Mouse (Mus musculus) ZHBTc4 (cell line): ENCODE results near the gene Tmem239.
"Not testable (repeated sequence)": the region's sequence is repeated elsewhere in the genome, so short reads cannot be mapped to it uniquely, and the experiment has no call there.

Experiments
- DNase-seq: peaks from one replicate; pipeline ENCODE4 v3.0.0-alpha.2; 2011; ENCODE audit warnings: low read depth, low spot score

Gene Tmem239

GRCm38 (mm10) chr2:130406178-130406577, at the start of gene Tmem239:
Gene Tmem239 (plus strand): TSS chr2:130406478.
- DNase-seq = no peak

- no peak for DNase-seq
These were observed 48.7 kb upstream of the Tmem239 start for GRCm38 (mm10) chr2:130357551-130357950.

- DNase-seq = no peak
These were observed 47.4 kb upstream of the Tmem239 start for GRCm38 (mm10) chr2:130358852-130359251.

GRCm38 (mm10) chr2:130362511-130363026, 43.7 kb upstream of the Tmem239 start:
- DNase-seq = peak; percentile 83

GRCm38 (mm10) chr2:130365211-130366094, 40.8 kb upstream of the Tmem239 start:
- peak; percentile 48 for DNase-seq

- no peak for DNase-seq
These were observed 38.9 kb upstream of the Tmem239 start for GRCm38 (mm10) chr2:130367386-130367785.

GRCm38 (mm10) chr2:130373026-130373425, 33.3 kb upstream of the Tmem239 start:
- DNase-seq = not testable (repeated sequence)

GRCm38 (mm10) chr2:130374951-130375350, 31.3 kb upstream of the Tmem239 start:
- DNase-seq = no peak

- no peak for DNase-seq
These were observed 23.1 kb upstream of the Tmem239 start for GRCm38 (mm10) chr2:130383205-130383604.

GRCm38 (mm10) chr2:130383895-130384294, 22.4 kb upstream of the Tmem239 start:
- no peak for DNase-seq

GRCm38 (mm10) chr2:130386212-130386611, 20.1 kb upstream of the Tmem239 start:
- DNase-seq = no peak

- peak; percentile 49 for DNase-seq
These were observed 17.5 kb upstream of the Tmem239 start for GRCm38 (mm10) chr2:130388796-130389195.

- DNase-seq = no peak
These were observed 15.2 kb upstream of the Tmem239 start for GRCm38 (mm10) chr2:130390993-130391625.

GRCm38 (mm10) chr2:130392836-130393235, 13.4 kb upstream of the Tmem239 start:
- DNase-seq = no peak

- no peak for DNase-seq
These were observed 10.6 kb upstream of the Tmem239 start for GRCm38 (mm10) chr2:130395696-130396095.

- DNase-seq = peak; percentile 65
These were observed 8.9 kb upstream of the Tmem239 start, which contains the start of gene Cpxm1 for GRCm38 (mm10) chr2:130397186-130397985. Gene Cpxm1 (minus strand): TSS chr2:130397574.

GRCm38 (mm10) chr2:130398091-130398490, 8.2 kb upstream of the Tmem239 start:
- DNase-seq = no peak

GRCm38 (mm10) chr2:130400046-130400445, 6.2 kb upstream of the Tmem239 start:
- DNase-seq = peak; percentile 56

GRCm38 (mm10) chr2:130401891-130402290, 4.4 kb upstream of the Tmem239 start:
- no peak for DNase-seq

- no peak for DNase-seq
These were observed 1.3 kb upstream of the Tmem239 start, which contains the start of the genes Gm28372 and 1700020A23Rik for GRCm38 (mm10) chr2:130404939-130405338. Gene Gm28372 (plus strand): TSS chr2:130405239. Gene 1700020A23Rik (plus strand): TSS chr2:130405259.

GRCm38 (mm10) chr2:130408194-130408593, 1.9 kb downstream of the Tmem239 start:
- peak; percentile 50 for DNase-seq
